Mouse (Mus musculus) adrenal gland, postnatal 4 days (tissue): ENCODE measurements at regions not wholly inside any gene's neighbourhood (a gene's known extent, or its start where the extent isn't known, plus 50 kb on each side); places are given as distances from the start of the nearest gene placed in this dataset.

ENCODE experiments used
- DNase-seq, 2 experiments: peaks; one replicate each; pipeline ENCODE4 v3.0.0; 2021 to 2022; ENCODE audit warnings: low spot score in 2 of 2, mixed read lengths in 2 of 2

- DNase-seq = no peak
These were observed 52.3 kb upstream of the Cux1 start for GRCm38 (mm10) chr5:136619315-136620231.

- DNase-seq = no peak
These were observed 52.9 kb upstream of the Cux1 start for GRCm38 (mm10) chr5:136620234-136620633.

- DNase-seq = no peak
These were observed 54.2 kb upstream of the Cux1 start for GRCm38 (mm10) chr5:136621336-136622125.

- DNase-seq = no peak
These were observed 54.9 kb upstream of the Cux1 start for GRCm38 (mm10) chr5:136622152-136622551.

GRCm38 (mm10) chr5:136622721-136623542 is 55.6 kb upstream of the Cux1 start:
- peak; percentile 28 to 41 for DNase-seq

DNA sequence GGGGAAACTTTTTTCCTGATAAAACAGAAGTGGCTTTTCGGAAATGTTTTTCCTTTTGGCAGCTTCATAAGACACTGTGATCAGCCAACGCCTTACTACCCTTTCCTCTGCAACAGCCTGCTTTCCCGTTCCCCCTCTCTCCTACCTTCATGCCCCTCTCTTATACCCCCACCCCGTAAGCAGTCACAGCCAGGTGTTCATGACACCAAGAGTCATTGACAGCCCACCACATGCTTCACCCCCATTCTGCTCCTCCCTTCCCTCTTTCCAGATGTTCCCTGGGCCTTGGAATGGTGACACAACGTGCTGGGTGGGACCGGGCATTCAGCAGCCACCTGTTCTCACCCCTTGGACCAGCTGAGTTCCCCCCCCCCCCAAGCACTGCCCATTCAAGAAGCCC is 56.5 kb upstream of the Cux1 start:
- no peak for DNase-seq

- no peak for DNase-seq
These were observed 58.1 kb upstream of the Cux1 start for GRCm38 (mm10) chr5:136625176-136625991.

GRCm38 (mm10) chr5:136626142-136626771 is 59.0 kb upstream of the Cux1 start:
- DNase-seq = no peak

DNA sequence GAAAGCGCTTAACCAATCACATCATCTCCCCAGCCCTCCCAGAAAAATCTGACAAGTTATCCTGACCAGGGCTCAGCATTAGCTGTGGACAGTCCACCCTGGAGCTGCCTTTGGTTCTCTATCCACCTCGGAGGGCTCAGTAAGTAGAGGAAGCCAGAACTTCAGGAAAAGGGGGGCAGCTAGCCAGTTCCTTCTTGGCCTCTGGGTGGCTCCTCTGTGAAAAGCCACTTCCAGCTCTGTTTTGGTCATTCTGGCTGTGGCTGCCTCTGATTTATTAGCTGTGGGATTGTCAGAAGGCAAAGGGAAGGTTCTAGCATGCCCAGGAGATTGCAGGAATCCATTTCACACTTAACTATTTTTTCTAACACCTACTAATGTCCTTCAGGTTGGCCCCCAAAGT is 59.6 kb upstream of the Cux1 start:
- DNase-seq = no peak

GRCm38 (mm10) chr5:136627671-136628292 is 60.5 kb upstream of the Cux1 start:
- DNase-seq = no peak

DNA sequence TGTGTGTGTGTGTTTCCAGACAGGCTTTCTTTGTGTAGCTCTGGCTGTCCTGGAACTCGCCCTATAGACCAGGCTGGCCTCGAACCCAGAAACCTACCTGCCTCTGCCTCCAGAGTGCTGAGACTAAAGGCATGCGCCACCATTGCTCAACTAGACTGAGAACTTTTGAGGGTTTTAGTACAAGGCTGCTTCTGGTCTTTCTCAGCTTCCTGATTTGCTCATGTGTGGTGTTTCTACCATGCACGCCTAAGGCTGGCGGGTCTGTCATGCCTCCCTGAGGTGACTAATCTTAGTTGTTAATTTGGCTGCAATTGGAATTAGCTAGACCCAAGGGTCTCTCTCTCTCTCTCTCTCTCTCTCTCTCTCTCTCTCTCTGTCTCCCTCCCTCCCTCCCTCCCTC is 61.2 kb upstream of the Cux1 start:
- no peak for DNase-seq

DNA sequence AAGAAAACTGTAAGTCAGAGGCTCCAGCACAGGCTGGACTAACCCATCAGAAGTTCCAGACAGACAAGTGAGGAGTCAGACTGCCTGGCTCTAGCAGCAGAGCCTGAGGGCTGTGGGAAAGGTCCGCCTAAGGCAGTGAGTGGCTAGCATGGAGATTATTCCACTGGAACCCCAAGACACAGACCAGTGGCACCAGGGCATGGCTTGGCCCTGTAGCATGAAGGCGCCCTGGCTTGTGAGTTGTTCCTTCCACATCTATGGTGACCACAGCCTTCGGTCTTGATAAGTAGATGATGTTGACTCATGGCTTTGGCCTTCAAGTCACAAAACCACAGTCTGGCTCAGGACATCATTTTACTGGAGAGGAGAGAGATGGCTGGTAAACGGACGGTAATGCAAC is 60.7 kb upstream of the Myl10 start:
- DNase-seq = no peak

GRCm38 (mm10) chr5:136633901-136634300 is 59.0 kb upstream of the Myl10 start:
- DNase-seq = no peak

DNA sequence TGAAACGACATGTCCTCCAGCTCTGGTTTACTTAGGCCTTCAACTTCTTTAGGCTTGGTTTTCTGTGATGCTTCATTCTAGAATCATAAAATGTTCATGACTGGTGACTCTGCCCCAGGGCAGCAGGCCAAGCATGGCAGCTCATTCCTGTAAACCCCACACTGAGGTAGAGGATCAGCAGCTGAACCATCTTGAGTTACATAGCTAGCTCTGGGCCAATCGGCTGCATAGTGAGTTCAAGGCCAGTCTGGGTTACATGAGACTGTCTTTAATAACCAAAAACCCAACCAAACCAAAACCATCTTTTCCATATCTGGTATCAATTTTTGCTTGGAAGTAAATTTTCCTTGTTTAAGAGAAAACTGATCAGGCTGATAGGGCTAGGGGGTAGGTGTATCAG is 57.8 kb upstream of the Myl10 start:
- DNase-seq = no peak

DNA sequence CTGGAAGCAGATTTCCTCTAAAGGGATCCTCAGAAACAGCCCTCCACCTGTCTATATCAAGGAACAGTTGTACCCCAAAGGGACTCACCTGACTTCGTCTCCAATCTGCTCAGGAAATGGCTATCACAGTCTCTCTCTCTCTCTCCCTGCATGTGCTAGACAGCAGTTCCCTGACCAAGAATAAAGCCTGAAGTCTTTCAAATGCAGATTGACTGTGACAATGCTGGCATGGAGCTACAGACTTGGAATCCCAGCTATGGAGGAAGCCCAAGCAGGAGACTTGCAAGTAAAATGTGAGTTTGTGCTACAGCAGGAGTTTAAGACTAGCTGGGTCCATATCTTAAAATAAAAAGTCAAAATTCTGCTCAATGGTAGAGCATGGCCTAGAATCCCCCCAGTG is 56.5 kb upstream of the Myl10 start:
- no peak for DNase-seq

DNA sequence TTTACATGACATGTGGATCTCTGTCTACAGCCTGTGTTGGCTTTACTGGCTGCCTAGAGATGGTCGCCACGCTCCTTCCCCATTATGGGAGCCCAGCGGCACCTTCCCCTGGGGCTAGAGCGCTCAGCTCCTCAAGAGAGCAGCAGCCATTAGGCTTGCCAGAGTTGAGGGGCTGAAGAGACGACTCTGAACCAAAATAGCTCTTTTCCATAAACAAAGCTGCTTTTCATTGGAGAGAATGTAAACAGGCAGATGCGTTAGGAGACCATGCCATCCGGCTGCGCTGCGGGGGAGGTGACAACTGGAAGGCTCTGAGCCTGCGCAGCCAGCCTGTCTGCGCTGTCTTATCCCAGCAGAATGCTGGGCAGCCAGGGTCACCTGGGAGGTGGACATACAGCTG is 55.1 kb upstream of the Myl10 start:
- no peak for DNase-seq

GRCm38 (mm10) chr5:136640871-136641619 is 51.9 kb upstream of the Myl10 start:
- DNase-seq = no peak

GRCm38 (mm10) chr5:136642208-136642607 is 50.7 kb upstream of the Myl10 start:
- DNase-seq = no peak
